Mouse (Mus musculus) frontal cortex, adult 2 months (tissue): ENCODE results near the gene Olfml3. TPM values are rescaled to one million over a fixed set of nuclear protein-coding genes. Genes with fewer than 3 reads are reported as not detected.

Experiments
- DNase-seq, 2 experiments: peaks; one replicate each; pipeline ENCODE4 v3.0.0; 2022; ENCODE audit warnings: low spot score in 1 of 2; ENCODE audit errors: extremely low spot score in 1 of 2
- polyA plus RNA-seq: library from polyadenylated mRNA; depleted of rRNA; stranded (reverse); fragments of >200 nt; gene quantifications from 2 replicates; pipeline ENCODE4 v1.2.3, GENCODE M21; 2012; rRNA removed

The Olfml3 gene
- polyA plus RNA-seq, 1 experiment: 14.8 TPM

GRCm38 (mm10) chr3:103714236-103714875 lies 23.4 kb downstream of the Olfml3 start:
- no peak for DNase-seq

- no peak for DNase-seq
Measured at GRCm38 (mm10) chr3:103712196-103712595, 25.6 kb downstream of the Olfml3 start.

GRCm38 (mm10) chr3:103709470-103710040 lies 28.2 kb downstream of the Olfml3 start:
- peak in 1 of 2 experiments; percentile 25 for DNase-seq

GRCm38 (mm10) chr3:103705426-103705825 lies 32.4 kb downstream of the Olfml3 start:
- DNase-seq: no peak

- DNase-seq: no peak
Measured at GRCm38 (mm10) chr3:103704661-103705060, 33.1 kb downstream of the Olfml3 start.

- no peak for DNase-seq
Measured at GRCm38 (mm10) chr3:103696388-103696925, 41.3 kb downstream of the Olfml3 start.

- no peak for DNase-seq
Measured at GRCm38 (mm10) chr3:103695556-103695955, 42.2 kb downstream of the Olfml3 start.

- DNase-seq: no peak
Measured at GRCm38 (mm10) chr3:103690506-103690905, 47.3 kb downstream of the Olfml3 start.

- no peak for DNase-seq
Measured at GRCm38 (mm10) chr3:103689043-103689442, 48.8 kb downstream of the Olfml3 start.

GRCm38 (mm10) chr3:103683966-103684319 lies 53.9 kb downstream of the Olfml3 start:
- no peak for DNase-seq

GRCm38 (mm10) chr3:103683234-103683965 lies 54.4 kb downstream of the Olfml3 start:
- peak; percentile 60 to 80 for DNase-seq

GRCm38 (mm10) chr3:103682473-103682872 lies 55.3 kb downstream of the Olfml3 start:
- peak; percentile 26 to 51 for DNase-seq

GRCm38 (mm10) chr3:103678811-103679210 lies 59.0 kb downstream of the Olfml3 start:
- DNase-seq: no peak

GRCm38 (mm10) chr3:103672716-103673115 lies 65.1 kb downstream of the Olfml3 start:
- no peak for DNase-seq

Other genes starting within 250 kb of the Olfml3 start
- gene Syt6, start 162.8 kb downstream of the Olfml3 start, polyA plus RNA-seq: 61.9 and 68.6 TPM in 2 replicates
- gene Atg4a-ps, start 91.9 kb downstream of the Olfml3 start, polyA plus RNA-seq: 0.06 and 0.12 TPM in 2 replicates
- gene Gm10964, start 1.4 kb upstream of the Olfml3 start, polyA plus RNA-seq: not detected in 2 replicates
- gene Hipk1, start 53.6 kb upstream of the Olfml3 start, polyA plus RNA-seq: 43.6 and 48.6 TPM in 2 replicates
- gene Dclre1b, start 71.4 kb upstream of the Olfml3 start, polyA plus RNA-seq: 5.0 and 6.3 TPM in 2 replicates
- 14.7 and 15.7 TPM in 2 replicates for gene Ap4b1, start 71.5 kb upstream of the Olfml3 start, polyA plus RNA-seq
- gene Gm43064, start 71.6 kb upstream of the Olfml3 start, polyA plus RNA-seq: 0.20 TPM in 1 of 2 replicates, not detected in the other
- gene Bcl2l15, start 94.6 kb upstream of the Olfml3 start, polyA plus RNA-seq: 2.6 and 2.8 TPM in 2 replicates
- gene Ptpn22, start 121.8 kb upstream of the Olfml3 start, polyA plus RNA-seq: 0.92 and 1.1 TPM in 2 replicates
- 12.8 and 12.9 TPM in 2 replicates for gene Rsbn1, start 176.1 kb upstream of the Olfml3 start, polyA plus RNA-seq
- 26.4 and 26.8 TPM in 2 replicates for gene Phtf1, start 230.1 kb upstream of the Olfml3 start, polyA plus RNA-seq